Mouse (Mus musculus): ENCODE measurements at regions not wholly inside any gene's neighbourhood (a gene's known extent, or its start where the extent isn't known, plus 50 kb on each side); places are given as distances from the start of the nearest gene placed in this dataset.

DNA sequence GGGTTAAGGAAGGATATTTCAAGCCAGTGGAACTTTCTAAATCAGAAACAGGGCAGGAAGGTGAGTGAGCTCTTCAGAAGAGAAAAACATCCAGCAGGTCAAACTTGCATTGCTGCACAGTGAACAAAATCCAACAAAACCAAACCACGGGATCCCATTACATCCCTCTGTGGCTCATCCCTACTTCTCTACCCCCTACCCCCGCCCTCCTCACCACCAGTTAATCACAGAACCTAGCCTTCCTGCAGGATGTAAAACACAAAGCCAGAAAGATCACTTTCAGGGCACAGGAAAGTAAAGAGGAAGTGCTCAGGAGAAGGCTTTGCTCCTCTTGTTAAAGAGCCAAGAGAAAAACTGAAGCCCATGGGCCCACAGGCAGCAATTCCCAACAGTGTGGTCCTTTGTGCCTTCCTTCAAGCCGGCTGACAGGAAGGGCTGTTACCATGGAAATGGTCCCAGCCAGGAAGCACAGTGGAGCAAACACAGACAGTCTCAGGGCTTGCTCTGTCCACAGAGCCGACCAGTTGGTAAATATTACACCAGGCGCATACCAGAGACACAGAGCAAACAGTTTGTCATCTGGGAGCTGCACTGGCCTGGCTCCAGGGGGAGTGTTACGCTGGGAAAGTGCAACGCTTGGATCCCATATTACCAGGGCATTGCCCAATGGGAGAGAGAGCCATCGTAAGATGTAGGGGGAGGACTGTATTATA lies 63.2 kb upstream of the Lmcd1 start:
- Histone ChIP-seq H3K79me2 (ENCODE audit: control insufficient read depth, insufficient read depth) (no peaks in the 10 kb centered on the region), H3K36me3 (ENCODE audit: control insufficient read depth, insufficient read depth) (no peaks in the 10 kb centered on the region), H3K4me2 (ENCODE audit: low read depth) (no peak overlapping the region), H3K27me3 (ENCODE audit: control insufficient read depth, insufficient read depth, insufficient read length) (peaks cover 7% of the 10 kb centered on the region), H3ac (ENCODE audit: control insufficient read depth, insufficient read length) (no peak overlapping the region), H3K4me3 (no peak overlapping the region)
- no peak for TF ChIP-seq TCF12 (IDR thresholded peaks at IDR 0.05; ENCODE audit: insufficient read depth, poor library complexity, severe bottlenecking)
- TF ChIP-seq USF1 (IDR thresholded peaks at IDR 0.05; ENCODE audit: low read depth): no peak
- TF ChIP-seq CEBPB (IDR thresholded peaks at IDR 0.05; ENCODE audit: insufficient read depth, poor library complexity, severe bottlenecking): no peak
- TF ChIP-seq POLR2AphosphoS2 (IDR thresholded peaks at IDR 0.05; ENCODE audit: insufficient read length, low read depth): no peak
- no peak for TF ChIP-seq MYOG (IDR thresholded peaks at IDR 0.05; ENCODE audit: control insufficient read depth in 1 of 3, insufficient read depth in 1 of 3, insufficient read length in 2 of 3, low read depth in 2 of 3)
- TF ChIP-seq MYOD1 (IDR thresholded peaks at IDR 0.05; ENCODE audit: control insufficient read depth in 1 of 3, insufficient read length in 2 of 3, low read depth in 2 of 3): no peak
- no peak for TF ChIP-seq MAX (IDR thresholded peaks at IDR 0.05; ENCODE audit: low read depth)

- Histone ChIP-seq H3K36me3 (ENCODE audit: control insufficient read depth, insufficient read depth) (no peaks in the 10 kb centered on the region), H3K4me3 (no peak overlapping the region), H3K4me2 (ENCODE audit: low read depth) (no peak overlapping the region), H3K79me2 (ENCODE audit: control insufficient read depth, insufficient read depth) (no peaks in the 10 kb centered on the region), H3ac (ENCODE audit: control insufficient read depth, insufficient read length) (no peak overlapping the region), H3K27me3 (ENCODE audit: control insufficient read depth, insufficient read depth, insufficient read length) (peaks cover 2% of the 10 kb centered on the region)
- TF ChIP-seq MYOD1 (IDR thresholded peaks at IDR 0.05; ENCODE audit: control insufficient read depth in 1 of 3, insufficient read length in 2 of 3, low read depth in 2 of 3) (no peak), CEBPB (IDR thresholded peaks at IDR 0.05; ENCODE audit: insufficient read depth, poor library complexity, severe bottlenecking) (no peak), POLR2AphosphoS2 (IDR thresholded peaks at IDR 0.05; ENCODE audit: insufficient read length, low read depth) (no peak), SRF (IDR thresholded peaks at IDR 0.05; ENCODE audit: control insufficient read depth, insufficient read length, low read depth) (no peak), POLR2A (IDR thresholded peaks at IDR 0.05; ENCODE audit: insufficient read length, low read depth) (no peak), MAX (IDR thresholded peaks at IDR 0.05; ENCODE audit: low read depth) (no peak), TCF3 (IDR thresholded peaks at IDR 0.05; ENCODE audit: insufficient read length, low read depth) (no peak), REST (IDR thresholded peaks at IDR 0.05; ENCODE audit: insufficient read depth, insufficient read length) (no peak), TCF12 (IDR thresholded peaks at IDR 0.05; ENCODE audit: insufficient read depth, poor library complexity, severe bottlenecking) (no peak), MYOG (IDR thresholded peaks at IDR 0.05; ENCODE audit: control insufficient read depth in 1 of 3, insufficient read depth in 1 of 3, insufficient read length in 2 of 3, low read depth in 2 of 3) (no peak), E2F4 (IDR thresholded peaks at IDR 0.05; ENCODE audit: insufficient read depth) (no peak), USF1 (IDR thresholded peaks at IDR 0.05; ENCODE audit: low read depth) (no peak)
These were observed 56.7 kb upstream of the Lmcd1 start for GRCm38 (mm10) chr6:112216868-112217267.

DNA sequence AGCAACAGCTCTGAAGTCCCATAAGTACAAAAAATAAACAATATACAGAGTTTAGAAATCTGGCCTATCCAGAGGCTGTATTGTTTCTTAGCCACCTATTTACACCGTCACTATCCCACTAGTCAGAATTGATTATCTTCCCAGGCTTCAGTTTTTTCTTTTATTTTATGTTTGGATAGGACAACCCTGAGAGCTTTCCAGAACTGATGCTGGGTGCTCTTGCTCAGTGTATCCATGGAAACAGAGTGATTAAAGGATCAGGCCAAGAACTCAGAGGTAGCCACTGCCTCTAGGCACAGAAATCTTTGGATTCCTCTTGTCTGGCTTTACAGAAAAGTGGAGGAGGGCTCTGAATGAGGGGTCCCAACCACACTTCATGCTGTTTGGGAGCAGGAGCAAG lies 55.3 kb upstream of the Lmcd1 start:
- H3ac ChIP-seq (ENCODE audit: control insufficient read depth, insufficient read length): no peak overlapping the region
- peaks cover 6% of the 10 kb centered on the region for H3K27me3 ChIP-seq (ENCODE audit: control insufficient read depth, insufficient read depth, insufficient read length)
- H3K4me3 ChIP-seq: no peak overlapping the region
- TF ChIP-seq MYOD1 (IDR thresholded peaks at IDR 0.05; ENCODE audit: control insufficient read depth in 1 of 3, insufficient read length in 2 of 3, low read depth in 2 of 3) (no peak), REST (IDR thresholded peaks at IDR 0.05; ENCODE audit: insufficient read depth, insufficient read length) (no peak), CEBPB (IDR thresholded peaks at IDR 0.05; ENCODE audit: insufficient read depth, poor library complexity, severe bottlenecking) (no peak), E2F4 (IDR thresholded peaks at IDR 0.05; ENCODE audit: insufficient read depth) (no peak), TCF3 (IDR thresholded peaks at IDR 0.05; ENCODE audit: insufficient read length, low read depth) (no peak), MYOG (IDR thresholded peaks at IDR 0.05; ENCODE audit: control insufficient read depth in 1 of 3, insufficient read depth in 1 of 3, insufficient read length in 2 of 3, low read depth in 2 of 3) (no peak), SRF (IDR thresholded peaks at IDR 0.05; ENCODE audit: control insufficient read depth, insufficient read length, low read depth) (no peak), MAX (IDR thresholded peaks at IDR 0.05; ENCODE audit: low read depth) (no peak)
- no peak overlapping the region for H3K4me2 ChIP-seq (ENCODE audit: low read depth)
- H3K36me3 ChIP-seq (ENCODE audit: control insufficient read depth, insufficient read depth): no peaks in the 10 kb centered on the region
- no peaks in the 10 kb centered on the region for H3K79me2 ChIP-seq (ENCODE audit: control insufficient read depth, insufficient read depth)

GRCm38 (mm10) chr6:112219641-112220040 lies 53.9 kb upstream of the Lmcd1 start:
- Histone ChIP-seq H3K79me2 (ENCODE audit: control insufficient read depth, insufficient read depth) (no peaks in the 10 kb centered on the region), H3ac (ENCODE audit: control insufficient read depth, insufficient read length) (no peak overlapping the region), H3K36me3 (ENCODE audit: control insufficient read depth, insufficient read depth) (no peaks in the 10 kb centered on the region), H3K4me3 (no peak overlapping the region), H3K4me2 (ENCODE audit: low read depth) (no peak overlapping the region), H3K27me3 (ENCODE audit: control insufficient read depth, insufficient read depth, insufficient read length) (peaks cover 10% of the 10 kb centered on the region)
- TF ChIP-seq TCF12 (IDR thresholded peaks at IDR 0.05; ENCODE audit: insufficient read depth, poor library complexity, severe bottlenecking) (no peak), REST (IDR thresholded peaks at IDR 0.05; ENCODE audit: insufficient read depth, insufficient read length) (no peak), USF1 (IDR thresholded peaks at IDR 0.05; ENCODE audit: low read depth) (no peak), E2F4 (IDR thresholded peaks at IDR 0.05; ENCODE audit: insufficient read depth) (no peak), SRF (IDR thresholded peaks at IDR 0.05; ENCODE audit: control insufficient read depth, insufficient read length, low read depth) (no peak), MAX (IDR thresholded peaks at IDR 0.05; ENCODE audit: low read depth) (no peak), MYOG (IDR thresholded peaks at IDR 0.05; ENCODE audit: control insufficient read depth in 1 of 3, insufficient read depth in 1 of 3, insufficient read length in 2 of 3, low read depth in 2 of 3) (no peak)

GRCm38 (mm10) chr6:112220149-112220548 lies 53.4 kb upstream of the Lmcd1 start:
- Histone ChIP-seq H3K4me2 (ENCODE audit: low read depth) (no peak overlapping the region), H3K27me3 (ENCODE audit: control insufficient read depth, insufficient read depth, insufficient read length) (peaks cover 10% of the 10 kb centered on the region), H3K4me3 (no peak overlapping the region), H3K36me3 (ENCODE audit: control insufficient read depth, insufficient read depth) (no peaks in the 10 kb centered on the region), H3K79me2 (ENCODE audit: control insufficient read depth, insufficient read depth) (no peaks in the 10 kb centered on the region), H3ac (ENCODE audit: control insufficient read depth, insufficient read length) (no peak overlapping the region)
- TF ChIP-seq POLR2AphosphoS2 (IDR thresholded peaks at IDR 0.05; ENCODE audit: insufficient read length, low read depth) (no peak), MYOD1 (IDR thresholded peaks at IDR 0.05; ENCODE audit: control insufficient read depth in 1 of 3, insufficient read length in 2 of 3, low read depth in 2 of 3) (no peak), TCF12 (IDR thresholded peaks at IDR 0.05; ENCODE audit: insufficient read depth, poor library complexity, severe bottlenecking) (no peak), USF1 (IDR thresholded peaks at IDR 0.05; ENCODE audit: low read depth) (no peak), POLR2A (IDR thresholded peaks at IDR 0.05; ENCODE audit: insufficient read length, low read depth) (no peak), SRF (IDR thresholded peaks at IDR 0.05; ENCODE audit: control insufficient read depth, insufficient read length, low read depth) (no peak), E2F4 (IDR thresholded peaks at IDR 0.05; ENCODE audit: insufficient read depth) (no peak), MAX (IDR thresholded peaks at IDR 0.05; ENCODE audit: low read depth) (no peak), CEBPB (IDR thresholded peaks at IDR 0.05; ENCODE audit: insufficient read depth, poor library complexity, severe bottlenecking) (no peak), TCF3 (IDR thresholded peaks at IDR 0.05; ENCODE audit: insufficient read length, low read depth) (no peak), REST (IDR thresholded peaks at IDR 0.05; ENCODE audit: insufficient read depth, insufficient read length) (no peak), MYOG (IDR thresholded peaks at IDR 0.05; ENCODE audit: control insufficient read depth in 1 of 3, insufficient read depth in 1 of 3, insufficient read length in 2 of 3, low read depth in 2 of 3) (no peak)
